Mouse (Mus musculus) hindbrain, postnatal 0 days (tissue): ENCODE measurements at regions not wholly inside any gene's neighbourhood (a gene's known extent, or its start where the extent isn't known, plus 50 kb on each side); places are given as distances from the start of the nearest gene placed in this dataset.

Experiments
- ATAC-seq: fragments of 200-750 bp; cut with Nextera tagmentation; 2 replicates; pipeline ENCODE4 v1.8.0; 2017; ENCODE audit warnings: mild to moderate bottlenecking, moderate TSS enrichment, moderate library complexity
- DNase-seq: peaks from one replicate; pipeline ENCODE4 v3.0.0-alpha.2; 2015; ENCODE audit warnings: low spot score
- H3K27ac ChIP-seq: fragments of 300-500 bp; sonication (generic); 2 replicates; pipeline ENCODE4 v1.5.1; 2014; ENCODE audit warnings: mild to moderate bottlenecking
- H3K27me3 ChIP-seq: fragments of 300-500 bp; sonication (generic); 2 replicates; pipeline ENCODE4 v1.6.1; 2014; ENCODE audit warnings: low read length, mixed read lengths; ENCODE audit not compliant: insufficient read depth
- H3K36me3 ChIP-seq: fragments of 300-500 bp; sonication (generic); 2 replicates; pipeline ENCODE4 v1.6.1; 2014; ENCODE audit warnings: low read length, mixed read lengths; ENCODE audit not compliant: insufficient read depth
- H3K4me1 ChIP-seq: fragments of 300-500 bp; sonication (generic); 2 replicates; pipeline ENCODE4 v1.6.1; 2014; ENCODE audit warnings: antibody characterized with exemption, low read length, mixed read lengths; ENCODE audit not compliant: insufficient read depth
- H3K4me2 ChIP-seq: fragments of 300-500 bp; sonication (generic); 2 replicates; pipeline ENCODE4 v1.6.1; 2014; ENCODE audit warnings: low read depth, mild to moderate bottlenecking, low read length, moderate library complexity, mixed read lengths
- H3K4me3 ChIP-seq: fragments of 300-500 bp; sonication (generic); 2 replicates; pipeline ENCODE4 v1.5.1; 2014; ENCODE audit warnings: low read length
- H3K9ac ChIP-seq: fragments of 300-500 bp; sonication (generic); replicated peaks from 2 replicates; pipeline ENCODE4 v1.6.1; 2014; ENCODE audit warnings: mild to moderate bottlenecking, low read length, moderate library complexity, mixed read lengths
- H3K9me3 ChIP-seq: fragments of 300-500 bp; sonication (generic); 2 replicates; pipeline ENCODE4 v1.6.1; 2016; ENCODE audit warnings: low read length, mixed read lengths
- CTCF ChIP-seq: IDR thresholded peaks from 2 replicates; pipeline ENCODE4 v1.5.1; 2016; ENCODE audit warnings: antibody characterized with exemption, control low read depth, low read depth
- WGBS: fragments of 180-500 bp; shearing (Covaris S2); extraction: QIAGEN DNeasy Blood & Tissue Kit; methylation state at CpG from one replicate; pipeline ENCODE4 v1.1.7; 2014; 5-methylcytosine and 5-hydroxymethylcytosine counted together

DNA sequence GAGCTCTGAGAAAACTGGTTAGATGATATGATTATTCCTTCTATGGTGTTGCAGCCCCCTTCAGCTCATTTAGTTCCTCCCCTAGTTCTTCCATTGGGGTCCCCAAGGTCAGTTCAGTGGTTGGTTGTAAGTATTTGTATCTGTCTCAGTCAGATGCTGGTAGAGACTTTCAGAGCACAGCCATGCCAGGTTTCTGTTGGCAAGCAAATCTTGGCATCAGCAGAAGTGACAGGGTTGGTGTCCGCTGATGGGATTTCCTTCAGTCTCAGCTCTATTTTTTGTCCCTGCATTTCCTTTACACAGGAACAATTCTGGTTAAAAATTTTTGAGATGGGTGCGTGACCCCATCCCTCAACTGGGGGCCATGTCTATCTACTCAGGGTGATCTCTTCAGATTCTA lies 55.3 kb upstream of the Spaca1 start:
- H3K4me1 ChIP-seq = no peaks in the 10 kb centered on the region
- no peaks in the 10 kb centered on the region for H3K36me3 ChIP-seq
- DNase-seq = no peak
- no peak overlapping the region for H3K4me3 ChIP-seq
- H3K9me3 ChIP-seq = 0 out of 2 replicates have a peak, but pooled peaks cover 5% of the 10 kb centered on the region
- no peaks in the 10 kb centered on the region for H3K27me3 ChIP-seq
- no peak for ATAC-seq
- no peak overlapping the region for H3K27ac ChIP-seq
- H3K9ac ChIP-seq = no peak overlapping the region
- H3K4me2 ChIP-seq = no peak overlapping the region
- WGBS = 85% methylated on average over 2 of the region's 2 CpGs
- no peak for TF ChIP-seq CTCF

DNA sequence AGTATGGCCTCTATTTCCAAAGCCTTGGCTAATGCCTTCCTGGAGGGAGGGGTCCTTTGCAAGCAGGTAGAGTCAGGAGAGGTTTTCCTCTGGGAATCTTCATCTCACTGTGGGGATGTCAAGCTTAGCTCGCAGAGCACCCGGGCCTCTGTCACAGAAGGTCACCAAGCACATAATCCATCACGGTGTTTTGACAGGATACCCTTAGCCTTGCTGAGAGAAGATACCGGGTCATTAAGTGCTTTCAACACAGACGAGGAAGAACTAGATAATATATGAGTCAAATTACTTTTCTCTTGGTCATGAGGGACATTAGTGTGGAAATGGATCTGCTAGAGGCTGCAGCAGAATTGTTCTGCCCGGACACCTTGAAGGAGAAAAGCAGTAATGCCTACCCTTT lies 64.3 kb upstream of the Spaca1 start:
- H3K36me3 ChIP-seq = no peaks in the 10 kb centered on the region
- TF ChIP-seq CTCF = no peak
- no peaks in the 10 kb centered on the region for H3K4me1 ChIP-seq
- no peak for ATAC-seq
- H3K27me3 ChIP-seq = no peaks in the 10 kb centered on the region
- no peak overlapping the region for H3K27ac ChIP-seq
- no peak overlapping the region for H3K4me3 ChIP-seq
- no peaks in the 10 kb centered on the region for H3K9me3 ChIP-seq
- DNase-seq = no peak
- 47% methylated on average over 6 of the region's 6 CpGs for WGBS
- H3K4me2 ChIP-seq = no peak overlapping the region
- H3K9ac ChIP-seq = no peak overlapping the region

DNA sequence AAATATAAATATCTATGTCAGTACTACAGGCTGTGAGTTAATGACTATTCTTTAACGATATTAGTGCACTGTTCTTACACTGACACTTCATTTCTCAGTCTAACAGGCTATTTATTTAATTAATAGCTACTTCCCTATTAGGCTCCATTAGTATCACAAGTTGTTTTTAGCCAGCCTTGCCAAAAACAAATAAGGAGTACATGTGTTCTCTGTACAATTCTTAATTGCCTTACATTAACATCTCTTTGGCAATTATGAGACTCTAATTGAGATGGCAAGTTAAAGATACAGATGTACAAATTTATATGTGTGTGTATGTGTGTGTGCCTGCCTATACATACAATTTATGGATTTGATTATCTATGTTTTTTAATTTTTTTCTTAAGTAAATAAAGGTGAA lies 67.1 kb upstream of the Spaca1 start:
- Histone ChIP-seq H3K27ac (no peak overlapping the region), H3K4me3 (no peak overlapping the region), H3K36me3 (no peaks in the 10 kb centered on the region), H3K4me1 (no peaks in the 10 kb centered on the region), H3K27me3 (no peaks in the 10 kb centered on the region), H3K4me2 (no peak overlapping the region), H3K9me3 (no peaks in the 10 kb centered on the region), H3K9ac (no peak overlapping the region)
- DNase-seq (no peak), ATAC-seq (no peak)
- WGBS = 67% methylated on average over 1 of the region's 1 CpGs
- TF ChIP-seq CTCF = no peak

DNA sequence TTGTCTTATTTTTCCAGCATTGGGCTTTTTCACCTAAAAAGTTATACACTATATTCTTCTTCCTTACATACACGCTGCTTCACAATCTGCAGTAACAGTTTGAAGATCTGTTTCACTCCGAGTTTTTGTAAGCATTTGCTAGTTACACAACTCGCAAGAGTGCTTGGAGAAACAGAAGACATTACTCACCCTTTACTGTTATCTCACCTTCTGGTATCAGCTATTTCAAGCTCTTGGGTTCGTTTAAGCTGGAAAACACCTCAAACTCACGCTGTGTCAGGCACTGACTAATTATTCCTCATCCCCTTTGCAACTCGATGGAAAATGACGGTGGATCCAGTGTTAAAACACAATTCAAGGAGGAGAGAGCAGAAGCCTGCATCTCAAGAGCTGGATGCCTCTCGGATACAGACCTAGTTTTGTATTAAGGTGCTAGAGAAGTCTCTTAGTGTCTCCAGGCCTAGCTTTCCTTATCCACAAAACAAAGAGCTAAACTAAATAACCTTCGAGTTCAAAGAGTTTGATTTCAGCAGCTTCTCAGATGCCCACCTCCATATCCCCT lies 73.0 kb upstream of the Spaca1 start:
- Histone ChIP-seq H3K4me1 (no peaks in the 10 kb centered on the region), H3K4me2 (no peak overlapping the region), H3K27me3 (no peaks in the 10 kb centered on the region), H3K4me3 (no peak overlapping the region), H3K9ac (no peak overlapping the region), H3K9me3 (no peaks in the 10 kb centered on the region), H3K36me3 (no peaks in the 10 kb centered on the region), H3K27ac (no peak overlapping the region)
- ATAC-seq (no peak), DNase-seq (no peak)
- TF ChIP-seq CTCF = no peak
- 80% methylated on average over 9 of the region's 9 CpGs for WGBS

DNA sequence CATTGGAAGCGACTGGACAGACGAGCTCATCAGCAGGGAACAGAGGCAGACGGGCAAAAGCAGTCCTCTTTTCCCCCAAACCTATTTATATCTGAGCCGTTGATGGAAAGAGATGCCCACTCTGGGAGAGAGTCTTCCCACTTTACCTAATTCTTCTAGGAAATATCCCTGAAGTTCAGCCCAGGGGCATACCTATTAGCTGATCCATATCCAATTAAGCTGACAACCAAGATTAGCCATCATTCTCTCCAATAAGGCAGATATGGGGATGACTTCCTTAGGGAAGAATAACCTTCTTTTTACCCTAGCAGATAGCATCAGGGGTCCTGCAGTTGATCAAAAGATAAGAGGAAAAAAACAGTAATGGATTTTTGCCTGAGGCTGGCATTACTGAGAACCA lies 78.2 kb upstream of the Spaca1 start:
- H3K27me3 ChIP-seq = no peaks in the 10 kb centered on the region
- no peak overlapping the region for H3K4me3 ChIP-seq
- no peaks in the 10 kb centered on the region for H3K36me3 ChIP-seq
- no peak for ATAC-seq
- H3K4me1 ChIP-seq = no peaks in the 10 kb centered on the region
- WGBS = 78% methylated on average over 4 of the region's 4 CpGs
- no peak overlapping the region for H3K9ac ChIP-seq
- no peak for DNase-seq
- TF ChIP-seq CTCF = no peak
- H3K27ac ChIP-seq = no peak overlapping the region
- no peaks in the 10 kb centered on the region for H3K9me3 ChIP-seq
- H3K4me2 ChIP-seq = no peak overlapping the region

DNA sequence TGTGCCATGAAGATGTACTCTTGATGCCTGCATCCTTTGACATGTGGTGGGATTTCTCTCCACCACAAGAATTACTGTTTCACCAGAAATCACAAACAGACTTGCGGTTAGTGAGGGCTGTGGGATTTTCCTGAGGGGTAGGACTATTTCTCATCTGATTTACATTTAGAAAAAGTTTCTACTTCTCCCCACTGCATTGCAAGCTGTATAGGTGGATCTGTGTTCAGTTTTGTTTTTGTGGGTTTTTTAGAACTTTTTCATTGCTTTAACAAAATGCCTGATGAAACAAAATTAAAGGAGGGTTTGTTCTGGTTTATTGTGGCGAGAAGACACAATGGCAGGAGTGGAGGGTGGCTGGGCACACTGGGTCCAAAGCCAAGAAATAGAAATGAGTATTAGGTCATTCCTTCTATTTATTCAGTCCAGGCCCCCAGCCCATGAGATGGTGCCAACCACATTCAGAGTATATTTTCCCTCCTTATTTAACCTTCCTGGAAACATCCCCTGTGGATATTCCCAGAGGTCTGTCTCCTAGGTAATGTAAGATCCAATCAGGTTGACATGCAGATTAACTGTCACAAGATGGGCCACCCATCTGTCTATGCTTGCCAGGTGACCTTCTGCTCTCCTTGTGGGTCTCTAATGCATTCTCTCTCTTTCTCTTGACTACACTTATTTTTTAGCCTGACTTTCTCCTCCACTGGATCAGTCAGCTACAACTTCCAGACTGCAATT lies 96.3 kb upstream of the Spaca1 start:
- Histone ChIP-seq H3K36me3 (no peaks in the 10 kb centered on the region), H3K9me3 (no peaks in the 10 kb centered on the region), H3K27me3 (no peaks in the 10 kb centered on the region), H3K9ac (no peak overlapping the region), H3K4me2 (no peak overlapping the region), H3K4me3 (no peak overlapping the region), H3K4me1 (no peaks in the 10 kb centered on the region; the same call in 1 of the 2 replicates), H3K27ac (no peak overlapping the region)
- no peak for TF ChIP-seq CTCF
- DNase-seq (peak; percentile 49), ATAC-seq (peak; percentile 63)
- WGBS = 60% methylated on average over 2 of the region's 2 CpGs
